Mouse (Mus musculus) CH12.LX (cell line): ENCODE measurements around the gene Tmc3.

Experiments used
- CTCF ChIP-seq, 2 experiments: IDR thresholded peaks in 1 of 2; conservative IDR thresholded peaks in 1 of 2; 2 replicates each; pipeline ENCODE4 v1.5.1; 2011 to 2012; ENCODE audit warnings: low read depth in 2 of 2, low read length in 2 of 2, improper control_type of control experiment in 1 of 2, inconsistent platforms in 1 of 2, mild to moderate bottlenecking in 1 of 2, moderate library complexity in 1 of 2
- EP300 ChIP-seq: IDR thresholded peaks from 2 replicates; pipeline ENCODE4 v1.6.1; 2011; ENCODE audit warnings: low read length, improper control_type of control experiment
- GABPA ChIP-seq: IDR thresholded peaks from 2 replicates; pipeline ENCODE4 v1.6.1; 2012; ENCODE audit warnings: low read depth, low read length, improper control_type of control experiment, inconsistent platforms; ENCODE audit not compliant: insufficient replicate concordance
- MAX ChIP-seq: IDR thresholded peaks from 2 replicates; pipeline ENCODE4 v1.6.1; 2011; ENCODE audit warnings: low read length, improper control_type of control experiment
- MAZ ChIP-seq: IDR thresholded peaks from 2 replicates; pipeline ENCODE4 v1.6.1; 2012; ENCODE audit warnings: low read depth, mild to moderate bottlenecking, inconsistent platforms, low read length, improper control_type of control experiment, moderate library complexity
- MYC ChIP-seq: IDR thresholded peaks from 2 replicates; pipeline ENCODE4 v1.6.1; 2011; ENCODE audit warnings: low read depth, mild to moderate bottlenecking, improper control_type of control experiment, low read length
- POLR2A ChIP-seq: IDR thresholded peaks from 2 replicates; pipeline ENCODE4 v1.6.1; 2011; ENCODE audit warnings: low read depth, mild to moderate bottlenecking, improper control_type of control experiment, low read length
- POLR2AphosphoS2 ChIP-seq: IDR thresholded peaks from 2 replicates; pipeline ENCODE4 v1.6.1; 2011; ENCODE audit warnings: low read depth, low read length, improper control_type of control experiment
- SMC3 ChIP-seq: IDR thresholded peaks from 2 replicates; pipeline ENCODE4 v1.6.1; 2011; ENCODE audit warnings: low read depth, low read length, improper control_type of control experiment
- UBTF ChIP-seq: IDR thresholded peaks from 2 replicates; pipeline ENCODE4 v1.6.1; 2012; ENCODE audit warnings: low read depth, mild to moderate bottlenecking, inconsistent platforms, low read length, improper control_type of control experiment, moderate library complexity
- USF1 ChIP-seq: IDR thresholded peaks from 2 replicates; pipeline ENCODE4 v1.6.1; 2014; ENCODE audit warnings: low read depth, mild to moderate bottlenecking, inconsistent platforms, low read length, improper control_type of control experiment
- ZKSCAN1 ChIP-seq: IDR thresholded peaks from 2 replicates; pipeline ENCODE4 v1.6.1; 2012; ENCODE audit warnings: low read depth, inconsistent platforms, low read length, improper control_type of control experiment, borderline replicate concordance
- ZNF384 ChIP-seq: IDR thresholded peaks from 2 replicates; pipeline ENCODE4 v1.6.1; 2012; ENCODE audit warnings: low read depth, low read length, improper control_type of control experiment, inconsistent platforms

GRCm38 (mm10) chr7:83626557-83627257 lies 42.0 kb downstream of the Tmc3 start:
- TF ChIP-seq MYC = no peak
- TF ChIP-seq CTCF (conservative IDR thresholded peaks at IDR 0.05 in 1 of 2, IDR thresholded peaks at IDR 0.05 in 1 of 2; ENCODE audit: low read depth in 2 of 2, low read length in 2 of 2) = no peak
- no peak for TF ChIP-seq POLR2A
- no peak for TF ChIP-seq GABPA
- TF ChIP-seq MAZ = no peak
- TF ChIP-seq POLR2AphosphoS2 = no peak
- no peak for TF ChIP-seq ZNF384
- no peak for TF ChIP-seq USF1
- TF ChIP-seq UBTF = no peak
- TF ChIP-seq EP300 = no peak
- TF ChIP-seq MAX = no peak
- TF ChIP-seq SMC3 = no peak
- TF ChIP-seq ZKSCAN1 = no peak
